In genomic region chr8:111865130-111865852, GRCm38 (mm10) we compare ENCODE assay signal across 24 mouse cellular contexts. TPM values are rescaled to one million over a fixed set of nuclear protein-coding genes. Genes with fewer than 3 reads are reported as not detected.
"Had no signal": no experiment of that assay in that cellular context is flagged by ENCODE, and none has a peak within 500 bp of the region (broad histone marks: within the 10 kb centered on the region; RNA-seq: fewer than 3 reads in every experiment).

No protein-coding gene starts in this region.

- H3K27ac ChIP-seq: gastrocnemius, adult 2 months; heart, embryonic 10.5 days; hindbrain, embryonic 13.5 days; hindbrain, embryonic 15.5 days; hindbrain, postnatal 0 days; kidney, postnatal 0 days; limb, embryonic 10.5 days; limb, embryonic 12.5 days; liver, embryonic 13.5 days had no signal

- H3K4me1 ChIP-seq: heart, embryonic 10.5 days; heart, embryonic 12.5 days; hindbrain, embryonic 13.5 days; hindbrain, embryonic 15.5 days; limb, embryonic 10.5 days; limb, embryonic 12.5 days; liver, embryonic 13.5 days had no signal

- H3K4me3 ChIP-seq: gastrocnemius, adult 2 months; heart, embryonic 10.5 days; heart, embryonic 12.5 days; hindbrain, embryonic 13.5 days; hindbrain, embryonic 15.5 days; kidney, embryonic 15.5 days; limb, embryonic 10.5 days; limb, embryonic 12.5 days; liver, embryonic 13.5 days had no signal

- H3K27me3 ChIP-seq: heart, embryonic 12.5 days; hindbrain, embryonic 13.5 days; hindbrain, embryonic 15.5 days; kidney, embryonic 15.5 days; limb, embryonic 12.5 days; liver, embryonic 13.5 days had no signal

- DNase-seq: gastrocnemius, adult 2 months; gastrocnemius, postnatal 10 days; gastrocnemius, postnatal 25 days; heart, adult 18-20 months; heart, postnatal 10 days; heart, postnatal 36 days; kidney, adult 11 months; layer of hippocampus, adult 9-11 months; layer of hippocampus, postnatal 36 days; liver; liver, embryonic 13.5 days had no signal

- H3K9me3 ChIP-seq: heart, embryonic 10.5 days; heart, embryonic 12.5 days; hindbrain, embryonic 13.5 days; hindbrain, embryonic 15.5 days; kidney, embryonic 15.5 days; limb, embryonic 10.5 days; limb, embryonic 12.5 days; liver, embryonic 13.5 days had no signal

- H3K4me2 ChIP-seq: heart, embryonic 12.5 days; hindbrain, embryonic 13.5 days; hindbrain, embryonic 15.5 days; kidney, embryonic 15.5 days; limb, embryonic 12.5 days; liver, embryonic 11.5 days; liver, embryonic 13.5 days had no signal

- ATAC-seq: hindbrain, postnatal 0 days had no signal

- H3K9ac ChIP-seq: heart, embryonic 12.5 days; hindbrain, embryonic 13.5 days; hindbrain, embryonic 15.5 days; kidney, embryonic 15.5 days; limb, embryonic 12.5 days; liver, embryonic 13.5 days had no signal

RNA-seq across cellular contexts. Expression of gene Chst5, which starts 45.0 kb away (rescaled TPM):
- total RNA-seq: granulocyte monocyte progenitor cell, adult 5-6 weeks; heart, adult 18-20 months; heart, adult 8-10 months; heart, postnatal 10 days; heart, postnatal 36 days; hematopoietic stem cell, adult 5-6 weeks had no signal
- polyA plus RNA-seq: liver, embryonic 13.5 days had no signal
